Mouse (Mus musculus): ENCODE measurements at regions not wholly inside any gene's neighbourhood (a gene's known extent, or its start where the extent isn't known, plus 50 kb on each side); places are given as distances from the start of the nearest gene placed in this dataset.

GRCm38 (mm10) chr14:98813657-98814056 lies 180.5 kb downstream of the Rpl36a-ps1 start:
- Histone ChIP-seq H3K9ac (replicated peaks; ENCODE audit: low read length) (no peak overlapping the region), H3K27me3 (ENCODE audit: insufficient read depth, low read length) (no peaks in the 10 kb centered on the region), H3K27ac (no peak overlapping the region), H3K4me3 (ENCODE audit: low read length) (no peak overlapping the region), H3K4me1 (ENCODE audit: insufficient read depth, low read length) (no peaks in the 10 kb centered on the region), H3K9me3 (ENCODE audit: low read length) (no peaks in the 10 kb centered on the region), H3K4me2 (ENCODE audit: low read depth, low read length) (no peak overlapping the region), H3K36me3 (ENCODE audit: insufficient read depth, low read length) (no peaks in the 10 kb centered on the region)
- no peak for DNase-seq (ENCODE audit: low spot score)
- no peak for ATAC-seq
- TF ChIP-seq CTCF (IDR thresholded peaks at IDR 0.05; ENCODE audit: low read depth) = no peak
- WGBS = 37% methylated on average over 5 of the region's 5 CpGs

GRCm38 (mm10) chr14:98810259-98811042 lies 183.7 kb downstream of the Rpl36a-ps1 start:
- Histone ChIP-seq H3K27ac (no peak overlapping the region), H3K9ac (replicated peaks; ENCODE audit: low read length) (no peak overlapping the region), H3K4me3 (ENCODE audit: low read length) (no peak overlapping the region), H3K36me3 (ENCODE audit: insufficient read depth, low read length) (no peaks in the 10 kb centered on the region), H3K27me3 (ENCODE audit: insufficient read depth, low read length) (no peaks in the 10 kb centered on the region), H3K4me1 (ENCODE audit: insufficient read depth, low read length) (no peaks in the 10 kb centered on the region), H3K4me2 (ENCODE audit: low read depth, low read length) (no peak overlapping the region), H3K9me3 (ENCODE audit: low read length) (no peaks in the 10 kb centered on the region)
- peak; percentile 87 for DNase-seq (ENCODE audit: low spot score)
- 67% methylated on average over 3 of the region's 3 CpGs for WGBS
- TF ChIP-seq CTCF (IDR thresholded peaks at IDR 0.05; ENCODE audit: low read depth) = no peak
- peak; percentile 83 for ATAC-seq

- H3K27me3 ChIP-seq (ENCODE audit: insufficient read depth, low read length) = no peaks in the 10 kb centered on the region
- H3K4me2 ChIP-seq (ENCODE audit: low read depth, low read length) = no peak overlapping the region
- H3K4me3 ChIP-seq (ENCODE audit: low read length) = no peak overlapping the region
- H3K36me3 ChIP-seq (ENCODE audit: insufficient read depth, low read length) = no peaks in the 10 kb centered on the region
- no peak for ATAC-seq
- no peak for TF ChIP-seq CTCF (IDR thresholded peaks at IDR 0.05; ENCODE audit: low read depth)
- no peaks in the 10 kb centered on the region for H3K9me3 ChIP-seq (ENCODE audit: low read length)
- no peak overlapping the region for H3K27ac ChIP-seq
- no peak for DNase-seq (ENCODE audit: low spot score)
- WGBS = 79% methylated on average over 1 of the region's 1 CpGs
- no peak overlapping the region for H3K9ac ChIP-seq (replicated peaks; ENCODE audit: low read length)
- H3K4me1 ChIP-seq (ENCODE audit: insufficient read depth, low read length) = no peaks in the 10 kb centered on the region
These were observed 186.0 kb downstream of the Rpl36a-ps1 start for GRCm38 (mm10) chr14:98808117-98808516.

- H3K9ac ChIP-seq (replicated peaks; ENCODE audit: low read length) = no peak overlapping the region
- no peak for DNase-seq (ENCODE audit: low spot score)
- no peak for ATAC-seq
- H3K4me1 ChIP-seq (ENCODE audit: insufficient read depth, low read length) = no peaks in the 10 kb centered on the region
- TF ChIP-seq CTCF (IDR thresholded peaks at IDR 0.05; ENCODE audit: low read depth) = no peak
- WGBS = 59% methylated on average over 6 of the region's 6 CpGs
- H3K9me3 ChIP-seq (ENCODE audit: low read length) = no peaks in the 10 kb centered on the region
- H3K27ac ChIP-seq = no peak overlapping the region
- H3K36me3 ChIP-seq (ENCODE audit: insufficient read depth, low read length) = no peaks in the 10 kb centered on the region
- no peak overlapping the region for H3K4me3 ChIP-seq (ENCODE audit: low read length)
- no peak overlapping the region for H3K4me2 ChIP-seq (ENCODE audit: low read depth, low read length)
- H3K27me3 ChIP-seq (ENCODE audit: insufficient read depth, low read length) = no peaks in the 10 kb centered on the region
These were observed 189.1 kb downstream of the Rpl36a-ps1 start for GRCm38 (mm10) chr14:98805066-98805465.

- 91% methylated on average over 2 of the region's 2 CpGs for WGBS
- no peak for DNase-seq (ENCODE audit: low spot score)
These were observed 192.8 kb downstream of the Rpl36a-ps1 start for GRCm38 (mm10) chr14:98801293-98801692.

GRCm38 (mm10) chr14:98791970-98792369 lies 202.1 kb downstream of the Rpl36a-ps1 start:
- Histone ChIP-seq H3K36me3 (ENCODE audit: insufficient read depth, low read length) (no peaks in the 10 kb centered on the region), H3K4me1 (ENCODE audit: insufficient read depth, low read length) (no peaks in the 10 kb centered on the region), H3K9ac (replicated peaks; ENCODE audit: low read length) (no peak overlapping the region), H3K9me3 (ENCODE audit: low read length) (no peaks in the 10 kb centered on the region), H3K4me2 (ENCODE audit: low read depth, low read length) (no peak overlapping the region), H3K27ac (no peak overlapping the region), H3K4me3 (ENCODE audit: low read length) (no peak overlapping the region), H3K27me3 (ENCODE audit: insufficient read depth, low read length) (no peaks in the 10 kb centered on the region)
- DNase-seq (ENCODE audit: low spot score) = no peak
- WGBS = 34% methylated on average over 4 of the region's 4 CpGs
- no peak for ATAC-seq
- TF ChIP-seq CTCF (IDR thresholded peaks at IDR 0.05; ENCODE audit: low read depth) = no peak

More at GRCm38 (mm10) chr14:98801293-98801692, 192.8 kb downstream of the Rpl36a-ps1 start:
- H3K4me2 ChIP-seq (ENCODE audit: low read depth, low read length) = no peak overlapping the region
- H3K9me3 ChIP-seq (ENCODE audit: low read length) = no peaks in the 10 kb centered on the region
- no peaks in the 10 kb centered on the region for H3K27me3 ChIP-seq (ENCODE audit: insufficient read depth, low read length)
- H3K36me3 ChIP-seq (ENCODE audit: insufficient read depth, low read length) = no peaks in the 10 kb centered on the region
- H3K27ac ChIP-seq = no peak overlapping the region
- ATAC-seq = no peak
- no peak overlapping the region for H3K9ac ChIP-seq (replicated peaks; ENCODE audit: low read length)
- no peak for TF ChIP-seq CTCF (IDR thresholded peaks at IDR 0.05; ENCODE audit: low read depth)
- no peak overlapping the region for H3K4me3 ChIP-seq (ENCODE audit: low read length)
- no peaks in the 10 kb centered on the region for H3K4me1 ChIP-seq (ENCODE audit: insufficient read depth, low read length)

- Histone ChIP-seq H3K36me3 (ENCODE audit: insufficient read depth, low read length) (no peaks in the 10 kb centered on the region), H3K27ac (no peak overlapping the region), H3K4me1 (ENCODE audit: insufficient read depth, low read length) (no peaks in the 10 kb centered on the region), H3K4me3 (ENCODE audit: low read length) (no peak overlapping the region), H3K4me2 (ENCODE audit: low read depth, low read length) (no peak overlapping the region), H3K9ac (replicated peaks; ENCODE audit: low read length) (no peak overlapping the region), H3K27me3 (ENCODE audit: insufficient read depth, low read length) (no peaks in the 10 kb centered on the region), H3K9me3 (ENCODE audit: low read length) (no peaks in the 10 kb centered on the region)
- WGBS = 47% methylated on average over 6 of the region's 6 CpGs
- no peak for TF ChIP-seq CTCF (IDR thresholded peaks at IDR 0.05; ENCODE audit: low read depth)
- DNase-seq (ENCODE audit: low spot score) (no peak), ATAC-seq (peak; percentile 27; the same call in 1 of the 2 replicates)
These were observed 202.7 kb downstream of the Rpl36a-ps1 start for GRCm38 (mm10) chr14:98791232-98791906.

Measured in hindbrain, postnatal 0 days (tissue).